Mouse (Mus musculus) hindbrain, embryonic 16.5 days (tissue): Measurements from ENCODE around the gene Olfr1029. TPM values are rescaled to one million over a fixed set of nuclear protein-coding genes. Genes with fewer than 3 reads are reported as not detected.
"Not testable (repeated sequence)": the region's sequence is repeated elsewhere in the genome, so short reads cannot be mapped to it uniquely, and the experiment has no call there.

ENCODE experiments used
- ATAC-seq: fragments of 200-750 bp; cut with Nextera tagmentation; 2 replicates; pipeline ENCODE4 v1.8.0; 2017; ENCODE audit warnings: moderate TSS enrichment, moderate library complexity
- H3K27ac ChIP-seq: fragments of 300-500 bp; sonication (generic); 2 replicates; pipeline ENCODE4 v1.5.1; 2014; ENCODE audit warnings: low read depth, mild to moderate bottlenecking, control low read depth, low read length, moderate library complexity
- H3K27me3 ChIP-seq: fragments of 300-500 bp; sonication (generic); replicated peaks from 2 replicates; pipeline ENCODE4 v1.6.1; 2014; ENCODE audit warnings: low read length; ENCODE audit not compliant: control insufficient read depth, insufficient read depth
- H3K36me3 ChIP-seq: fragments of 300-500 bp; sonication (generic); 2 replicates; pipeline ENCODE4 v1.6.1; 2014; ENCODE audit warnings: mild to moderate bottlenecking, low read length, moderate library complexity, mixed read lengths; ENCODE audit not compliant: control insufficient read depth, insufficient read depth
- H3K4me1 ChIP-seq: fragments of 300-500 bp; sonication (generic); 2 replicates; pipeline ENCODE4 v1.6.1; 2014; ENCODE audit warnings: low read depth, low read length; ENCODE audit not compliant: control insufficient read depth, insufficient read depth
- H3K4me2 ChIP-seq: fragments of 300-500 bp; sonication (generic); 2 replicates; pipeline ENCODE4 v1.6.1; 2014; ENCODE audit warnings: mild to moderate bottlenecking, low read length, control low read depth, moderate library complexity
- H3K4me3 ChIP-seq: fragments of 300-500 bp; sonication (generic); 2 replicates; pipeline ENCODE4 v1.5.1; 2014; ENCODE audit warnings: mild to moderate bottlenecking, low read length, control low read depth, moderate library complexity
- H3K9ac ChIP-seq: fragments of 300-500 bp; sonication (generic); 2 replicates; pipeline ENCODE4 v1.6.1; 2014; ENCODE audit warnings: low read depth, mild to moderate bottlenecking, control low read depth, low read length, moderate library complexity
- H3K9me3 ChIP-seq: fragments of 300-500 bp; sonication (generic); 2 replicates; pipeline ENCODE4 v1.6.1; 2014; ENCODE audit warnings: mild to moderate bottlenecking, low read length, moderate library complexity; ENCODE audit not compliant: control insufficient read depth
- WGBS: fragments of 180-500 bp; shearing (Covaris S2); extraction: QIAGEN DNeasy Blood & Tissue Kit; methylation state at CpG from one replicate; pipeline ENCODE4 v1.1.7; 2014; 5-methylcytosine and 5-hydroxymethylcytosine counted together
- polyA plus RNA-seq: library from polyadenylated mRNA; unstranded; fragments of >200 nt; fragmentation: Nextera tagmentation; extraction: Ambion mirVana; gene quantifications from 2 replicates; pipeline ENCODE4 v1.2.1, GENCODE M21; 2015

Olfr1029 gene
- not detected in 2 replicates for polyA plus RNA-seq

GRCm38 (mm10) chr2:85973595-85973994, at the start of gene Olfr1029:
TSS of gene Olfr1029 (plus strand) at chr2:85973895.
- ATAC-seq, result no peak

GRCm38 (mm10) chr2:85950137-85950536, 23.6 kb upstream of the Olfr1029 start, which contains the start of gene Olfr1028:
TSS of gene Olfr1028 (plus strand) at chr2:85950437.
- no peak within 1 kb of the TSS for H3K27ac ChIP-seq
- no peaks in the 10 kb centered on the region for H3K4me1 ChIP-seq
- H3K27me3 ChIP-seq, result no peaks in the 10 kb centered on the region
- H3K4me3 ChIP-seq, result no peak within 1 kb of the TSS
- H3K9me3 ChIP-seq, result no peaks in the 10 kb centered on the region
- no peak within 1 kb of the TSS for H3K4me2 ChIP-seq
- H3K36me3 ChIP-seq, result no peaks in the 10 kb centered on the region
- ATAC-seq, result no peak
- 78% methylated on average over 1 of the region's 1 CpGs for WGBS
- no peak within 1 kb of the TSS for H3K9ac ChIP-seq

More at GRCm38 (mm10) chr2:85973595-85973994, at the start of gene Olfr1029:
- Histone ChIP-seq H3K9ac (no peak within 1 kb of the TSS), H3K27me3 (no peaks in the 10 kb centered on the region), H3K9me3 (no peaks in the 10 kb centered on the region), H3K4me2 (no peak within 1 kb of the TSS), H3K36me3 (no peaks in the 10 kb centered on the region), H3K4me1 (no peaks in the 10 kb centered on the region), H3K4me3 (no peak within 1 kb of the TSS), H3K27ac (no peak within 1 kb of the TSS)
- WGBS, result 87% methylated on average over 2 of the region's 2 CpGs

- Histone ChIP-seq H3K9me3 (no peaks in the 10 kb centered on the region), H3K36me3 (no peaks in the 10 kb centered on the region), H3K9ac (no peak within 1 kb of the TSS), H3K4me3 (no peak within 1 kb of the TSS), H3K4me2 (no peak within 1 kb of the TSS), H3K4me1 (no peaks in the 10 kb centered on the region), H3K27me3 (no peaks in the 10 kb centered on the region), H3K27ac (no peak within 1 kb of the TSS)
- WGBS, result 76% methylated on average over 1 of the region's 1 CpGs
- ATAC-seq, result no peak
Measured at GRCm38 (mm10) chr2:85978976-85979375, 5.3 kb downstream of the Olfr1029 start, which contains the start of gene Olfr1030. TSS of gene Olfr1030 (plus strand) at chr2:85979276.

- no peak for ATAC-seq
- H3K27ac ChIP-seq, result no peak within 1 kb of the TSS
- H3K9me3 ChIP-seq, result no peaks in the 10 kb centered on the region
- no peaks in the 10 kb centered on the region for H3K27me3 ChIP-seq
- WGBS, result 64% methylated on average over 3 of the region's 3 CpGs
- H3K9ac ChIP-seq, result no peak within 1 kb of the TSS
- no peak within 1 kb of the TSS for H3K4me2 ChIP-seq
- H3K4me1 ChIP-seq, result no peaks in the 10 kb centered on the region
- H3K36me3 ChIP-seq, result no peaks in the 10 kb centered on the region
- no peak within 1 kb of the TSS for H3K4me3 ChIP-seq
Measured at GRCm38 (mm10) chr2:85990004-85990403, 16.3 kb downstream of the Olfr1029 start, which contains the start of gene Olfr1031. TSS of gene Olfr1031 (plus strand) at chr2:85990304.

- Histone ChIP-seq H3K27ac (no peak within 1 kb of the TSS), H3K36me3 (no peaks in the 10 kb centered on the region), H3K4me3 (no peak within 1 kb of the TSS), H3K9ac (no peak within 1 kb of the TSS), H3K4me2 (no peak within 1 kb of the TSS), H3K4me1 (no peaks in the 10 kb centered on the region), H3K9me3 (no peaks in the 10 kb centered on the region), H3K27me3 (no peaks in the 10 kb centered on the region)
- 88% methylated on average over 7 of the region's 7 CpGs for WGBS
- no peak for ATAC-seq
Measured at GRCm38 (mm10) chr2:86005240-86005639, 31.5 kb downstream of the Olfr1029 start, which contains the start of gene Olfr1032. TSS of gene Olfr1032 (plus strand) at chr2:86005540.

- H3K9me3 ChIP-seq, H3K4me1 ChIP-seq, H3K36me3 ChIP-seq, H3K27me3 ChIP-seq, ATAC-seq, H3K27ac ChIP-seq: not testable (repeated sequence)
- Histone ChIP-seq H3K4me2 (peak within 1 kb of the TSS; percentile 55), H3K4me3 (peak within 1 kb of the TSS; percentile 42), H3K9ac (peak within 1 kb of the TSS; percentile 56)
- 7% methylated on average over 10 of the region's 11 CpGs for WGBS
Measured at GRCm38 (mm10) chr2:86020406-86020805, 46.7 kb downstream of the Olfr1029 start, which contains the start of gene Olfr1033. TSS of gene Olfr1033 (plus strand) at chr2:86020633.

- WGBS, result 58% methylated on average over 3 of the region's 9 CpGs
- H3K9ac ChIP-seq, H3K4me1 ChIP-seq, H3K9me3 ChIP-seq, H3K27ac ChIP-seq, H3K4me3 ChIP-seq, ATAC-seq, H3K36me3 ChIP-seq, H3K27me3 ChIP-seq, H3K4me2 ChIP-seq: not testable (repeated sequence)
Measured at GRCm38 (mm10) chr2:86021518-86021917, 47.8 kb downstream of the Olfr1029 start.

Other genes with a start within 250 kb of the Olfr1029 start
- gene Olfr1012, start 211.1 kb upstream of the Olfr1029 start, polyA plus RNA-seq, result not detected in 2 replicates
- gene Olfr1013, start 206.8 kb upstream of the Olfr1029 start, polyA plus RNA-seq, result not detected in 2 replicates
- not detected in 2 replicates for gene Olfr1014, start 201.2 kb upstream of the Olfr1029 start, polyA plus RNA-seq
- gene Olfr1015, start 191.9 kb upstream of the Olfr1029 start, polyA plus RNA-seq, result not detected in 2 replicates
- gene Olfr1016, start 171.4 kb upstream of the Olfr1029 start, polyA plus RNA-seq, result not detected in 2 replicates
- not detected in 2 replicates for gene Olfr1018, start 155.4 kb upstream of the Olfr1029 start, polyA plus RNA-seq
- not detected in 2 replicates for gene Olfr1019, start 128.4 kb upstream of the Olfr1029 start, polyA plus RNA-seq
- not detected in 2 replicates for gene Olfr1020, start 126.9 kb upstream of the Olfr1029 start, polyA plus RNA-seq
- not detected in 2 replicates for gene Olfr1022, start 105.3 kb upstream of the Olfr1029 start, polyA plus RNA-seq
- gene Olfr1023, start 88.3 kb upstream of the Olfr1029 start, polyA plus RNA-seq, result not detected in 2 replicates
- gene Olfr1024, start 68.8 kb upstream of the Olfr1029 start, polyA plus RNA-seq, result not detected in 2 replicates
- not detected in 2 replicates for gene Olfr1025-ps1, start 58.7 kb upstream of the Olfr1029 start, polyA plus RNA-seq
- not detected in 2 replicates for gene Olfr1026, start 52.3 kb upstream of the Olfr1029 start, polyA plus RNA-seq
- gene Olfr1028, start 23.5 kb upstream of the Olfr1029 start, polyA plus RNA-seq, result not detected in 2 replicates
- gene Olfr1030, start 5.4 kb downstream of the Olfr1029 start, polyA plus RNA-seq, result not detected in 2 replicates
- gene Olfr1031, start 16.4 kb downstream of the Olfr1029 start, polyA plus RNA-seq, result not detected in 2 replicates
- not detected in 2 replicates for gene Olfr1032, start 31.6 kb downstream of the Olfr1029 start, polyA plus RNA-seq
- 0.69 TPM in 2 replicates for gene Olfr1033, start 46.7 kb downstream of the Olfr1029 start, polyA plus RNA-seq
- not detected in 2 replicates for gene Olfr1034, start 72.0 kb downstream of the Olfr1029 start, polyA plus RNA-seq
- gene Olfr1036, start 100.1 kb downstream of the Olfr1029 start, polyA plus RNA-seq, result not detected in 2 replicates
- gene Olfr1037, start 113.5 kb downstream of the Olfr1029 start, polyA plus RNA-seq, result not detected in 2 replicates
- gene Olfr1039, start 162.0 kb downstream of the Olfr1029 start, polyA plus RNA-seq, result not detected in 2 replicates
- gene Olfr1040, start 172.8 kb downstream of the Olfr1029 start, polyA plus RNA-seq, result not detected in 2 replicates
- gene Olfr1042, start 187.9 kb downstream of the Olfr1029 start, polyA plus RNA-seq, result not detected in 2 replicates
- gene Olfr1043, start 193.6 kb downstream of the Olfr1029 start, polyA plus RNA-seq, result not detected in 2 replicates
- gene Olfr1044, start 203.9 kb downstream of the Olfr1029 start, polyA plus RNA-seq, result not detected in 2 replicates
- gene Olfr52, start 211.8 kb downstream of the Olfr1029 start, polyA plus RNA-seq, result not detected in 2 replicates
- not detected in 2 replicates for gene Olfr1045, start 229.1 kb downstream of the Olfr1029 start, polyA plus RNA-seq
- not detected in 2 replicates for gene Olfr1046, start 245.4 kb downstream of the Olfr1029 start, polyA plus RNA-seq